Mouse (Mus musculus) kidney, adult 2 months (tissue): ENCODE measurements around the gene E2f6.

Experiments
- CTCF ChIP-seq: fragments of 200-500 bp; conservative IDR thresholded peaks from 2 replicates; pipeline ENCODE4 v1.5.1; 2011; ENCODE audit warnings: low read depth, mild to moderate bottlenecking, control low read depth, low read length, moderate library complexity, mixed read lengths; ENCODE audit not compliant: insufficient read depth, insufficient read length
- POLR2A ChIP-seq: fragments of 200-500 bp; IDR thresholded peaks from one replicate; pipeline ENCODE4 v1.6.1; 2011; ENCODE audit warnings: low read depth, low read length, control low read depth

GRCm38 (mm10) chr12:16868618-16869017, 57.9 kb downstream of the E2f6 start:
- TF ChIP-seq POLR2A (no peak), CTCF (no peak)
